Mouse (Mus musculus): ENCODE results near the gene Hnrnpa1.
A peak's percentile ranks its signal among the peaks of the same experiment; 100 is the strongest.

The Hnrnpa1 gene

GRCm38 (mm10) chr15:103240160-103241028, at the start of gene Hnrnpa1:
Gene Hnrnpa1, plus strand, starts transcription at chr15:103240432.
- DNase-seq, result peak; percentile 94

- peak; percentile 43 for DNase-seq
Measured at GRCm38 (mm10) chr15:103190531-103191462, 49.4 kb upstream of the Hnrnpa1 start.

- DNase-seq, result no peak
Measured at GRCm38 (mm10) chr15:103193606-103194005, 46.6 kb upstream of the Hnrnpa1 start.

- DNase-seq, result no peak
Measured at GRCm38 (mm10) chr15:103196835-103197234, 43.4 kb upstream of the Hnrnpa1 start.

- no peak for DNase-seq
Measured at GRCm38 (mm10) chr15:103197785-103198184, 42.4 kb upstream of the Hnrnpa1 start.

GRCm38 (mm10) chr15:103202088-103202793, 38.0 kb upstream of the Hnrnpa1 start:
- DNase-seq, result no peak

- no peak for DNase-seq
Measured at GRCm38 (mm10) chr15:103205156-103205555, 35.1 kb upstream of the Hnrnpa1 start.

- DNase-seq, result no peak
Measured at GRCm38 (mm10) chr15:103214149-103214548, 26.1 kb upstream of the Hnrnpa1 start.

GRCm38 (mm10) chr15:103214971-103215907, 25.0 kb upstream of the Hnrnpa1 start:
- DNase-seq, result peak; percentile 84

- no peak for DNase-seq
Measured at GRCm38 (mm10) chr15:103216052-103216451, 24.2 kb upstream of the Hnrnpa1 start.

- DNase-seq, result no peak
Measured at GRCm38 (mm10) chr15:103220785-103221184, 19.4 kb upstream of the Hnrnpa1 start.

GRCm38 (mm10) chr15:103221386-103221785, 18.8 kb upstream of the Hnrnpa1 start:
- no peak for DNase-seq

- no peak for DNase-seq
Measured at GRCm38 (mm10) chr15:103224161-103224560, 16.1 kb upstream of the Hnrnpa1 start.

GRCm38 (mm10) chr15:103227022-103227421, 13.2 kb upstream of the Hnrnpa1 start:
- no peak for DNase-seq

- no peak for DNase-seq
Measured at GRCm38 (mm10) chr15:103227572-103227971, 12.7 kb upstream of the Hnrnpa1 start.

GRCm38 (mm10) chr15:103228904-103229303, 11.3 kb upstream of the Hnrnpa1 start:
- no peak for DNase-seq

GRCm38 (mm10) chr15:103233119-103233518, 7.1 kb upstream of the Hnrnpa1 start:
- no peak for DNase-seq

- no peak for DNase-seq
Measured at GRCm38 (mm10) chr15:103237295-103237694, 2.9 kb upstream of the Hnrnpa1 start.

- DNase-seq, result peak; percentile 97
Measured at GRCm38 (mm10) chr15:103239130-103239684, 1.0 kb upstream of the Hnrnpa1 start.

- peak; percentile 95 for DNase-seq
Measured at GRCm38 (mm10) chr15:103239685-103240159, 510 bp upstream of the Hnrnpa1 start, which contains the start of gene Cbx5. Gene Cbx5, minus strand, starts transcription at chr15:103239816.

Data from liver (tissue).